Mouse (Mus musculus): ENCODE measurements around the gene Selenow. TPM values are rescaled to one million over a fixed set of nuclear protein-coding genes. Genes with fewer than 3 reads are reported as not detected.
A peak's percentile ranks its signal among the peaks of the same experiment; 100 is the strongest.

The Selenow gene
- 236 and 288 TPM in 2 replicates for polyA plus RNA-seq (2012; rRNA removed)

- under 1% methylated on average over 33 of the region's 33 CpGs for WGBS
Measured at GRCm38 (mm10) chr7:15922220-15922773, at the start of gene Selenow. Selenow (minus strand) TSS chr7:15922402.

DNA sequence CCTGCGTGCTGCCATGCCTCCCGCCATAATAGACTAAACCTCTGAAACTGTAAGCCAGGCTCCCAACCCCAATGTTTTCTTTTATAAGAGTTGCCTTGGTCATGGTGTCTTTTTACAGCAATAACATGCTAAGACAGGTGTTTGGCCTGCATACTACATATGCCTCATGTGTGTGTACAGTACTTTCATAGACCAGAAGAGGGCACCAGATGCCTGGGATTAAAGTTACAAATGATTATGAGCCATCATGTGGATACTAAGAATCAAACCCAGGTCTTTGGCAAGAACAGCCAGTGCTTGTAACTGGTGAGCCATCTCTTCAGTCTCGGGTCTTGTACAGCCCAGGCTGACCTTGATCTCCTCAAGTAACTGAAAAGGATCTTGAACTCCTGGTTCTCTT is 47.5 kb upstream of the Selenow start:
- H3K36me3 ChIP-seq (ENCODE audit: control insufficient read depth, insufficient read depth, low read length): peaks cover 4% of the 10 kb centered on the region
- no peak overlapping the region for H3K27ac ChIP-seq (ENCODE audit: insufficient read depth, low read depth, low read length)
- no peak overlapping the region for H3K4me3 ChIP-seq (ENCODE audit: insufficient read depth, low read depth, low read length)
- no peaks in the 10 kb centered on the region for H3K4me1 ChIP-seq (ENCODE audit: control insufficient read depth, insufficient read depth, low read length)
- H3K27me3 ChIP-seq (replicated peaks; ENCODE audit: control insufficient read depth, insufficient read depth, low read length): no peaks in the 10 kb centered on the region
- 79% methylated on average over 3 of the region's 3 CpGs for WGBS
- TF ChIP-seq CTCF (conservative IDR thresholded peaks at IDR 0.05; ENCODE audit: insufficient read depth, insufficient read length, low read depth, low read length) (no peak), POLR2A (IDR thresholded peaks at IDR 0.05; ENCODE audit: low read depth, low read length) (no peak)
- DNase-seq: no peak

More at GRCm38 (mm10) chr7:15922220-15922773, at the start of gene Selenow:
- Histone ChIP-seq H3K4me3 (ENCODE audit: insufficient read depth, low read depth, low read length) (peak within 1 kb of the TSS; percentile 76), H3K27me3 (replicated peaks; ENCODE audit: control insufficient read depth, insufficient read depth, low read length) (no peaks in the 10 kb centered on the region), H3K4me1 (ENCODE audit: control insufficient read depth, insufficient read depth, low read length) (peaks cover 4% of the 10 kb centered on the region; the same call in 1 of the 2 replicates), H3K36me3 (ENCODE audit: control insufficient read depth, insufficient read depth, low read length) (no peaks in the 10 kb centered on the region), H3K27ac (ENCODE audit: insufficient read depth, low read depth, low read length) (peak within 1 kb of the TSS; percentile 58)
- DNase-seq: peak; percentile 90
- no peak for TF ChIP-seq CTCF (conservative IDR thresholded peaks at IDR 0.05; ENCODE audit: insufficient read depth, insufficient read length, low read depth, low read length)
- peak; percentile 88 for TF ChIP-seq POLR2A (IDR thresholded peaks at IDR 0.05; ENCODE audit: low read depth, low read length)

DNA sequence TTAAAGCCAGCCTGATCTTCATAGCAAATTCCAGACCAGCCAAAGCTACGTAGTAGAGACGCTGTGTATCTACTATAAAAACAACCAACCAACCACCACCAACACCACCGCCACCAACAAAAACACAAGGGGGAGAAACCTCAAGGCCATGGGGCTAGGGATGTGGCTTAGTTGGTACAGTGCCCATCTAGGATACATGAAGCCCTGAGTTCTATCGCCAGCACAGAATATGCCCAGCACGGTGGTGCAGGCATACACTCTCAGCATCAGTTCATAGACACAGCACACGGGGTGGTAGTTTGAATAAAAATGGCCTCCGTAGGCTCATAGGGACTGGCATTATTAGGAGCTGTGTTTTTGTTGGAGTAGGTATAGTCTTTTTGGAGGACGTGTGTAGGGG is 46.1 kb upstream of the Selenow start:
- no peak for TF ChIP-seq CTCF (conservative IDR thresholded peaks at IDR 0.05; ENCODE audit: insufficient read depth, insufficient read length, low read depth, low read length)
- TF ChIP-seq POLR2A (IDR thresholded peaks at IDR 0.05; ENCODE audit: low read depth, low read length): no peak
- no peak for DNase-seq
- Histone ChIP-seq H3K27me3 (replicated peaks; ENCODE audit: control insufficient read depth, insufficient read depth, low read length) (no peaks in the 10 kb centered on the region), H3K4me3 (ENCODE audit: insufficient read depth, low read depth, low read length) (no peak overlapping the region), H3K36me3 (ENCODE audit: control insufficient read depth, insufficient read depth, low read length) (peaks cover 4% of the 10 kb centered on the region), H3K27ac (ENCODE audit: insufficient read depth, low read depth, low read length) (no peak overlapping the region), H3K4me1 (ENCODE audit: control insufficient read depth, insufficient read depth, low read length) (no peaks in the 10 kb centered on the region)
- WGBS: 83% methylated on average over 8 of the region's 8 CpGs

DNA sequence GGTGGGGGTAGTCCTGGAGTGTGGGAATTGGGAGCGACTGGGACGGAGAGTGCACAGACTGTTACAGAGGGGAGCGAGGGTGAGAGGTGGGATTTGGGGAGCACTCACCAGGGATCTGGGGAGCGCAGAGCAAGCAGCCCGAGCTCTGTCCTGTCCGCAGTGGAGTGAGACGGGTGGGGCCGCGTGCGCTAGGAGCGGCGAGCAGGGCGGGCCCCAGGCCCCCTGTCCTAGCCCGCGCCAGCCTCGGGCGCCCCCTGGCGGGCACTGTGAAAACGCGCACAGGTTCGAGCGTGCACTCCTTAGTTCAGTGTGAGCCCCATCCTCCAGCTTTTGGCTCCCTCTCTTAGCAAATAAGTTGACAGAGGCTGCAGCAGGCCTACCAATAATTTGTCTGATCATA is 45.1 kb upstream of the Selenow start, which contains the start of gene Ehd2:
TSS of gene Ehd2 (minus strand) at position 256 of the 400 bp plus-strand sequence.
- peak within 1 kb of the TSS; percentile 77 for H3K4me3 ChIP-seq (ENCODE audit: insufficient read depth, low read depth, low read length)
- peak; percentile 77 for DNase-seq

GRCm38 (mm10) chr7:15966489-15966888 is 44.3 kb upstream of the Selenow start:
- peaks cover 7% of the 10 kb centered on the region; the same call in 1 of the 2 replicates for H3K4me1 ChIP-seq (ENCODE audit: control insufficient read depth, insufficient read depth, low read length)
- H3K36me3 ChIP-seq (ENCODE audit: control insufficient read depth, insufficient read depth, low read length): no peaks in the 10 kb centered on the region
- H3K27me3 ChIP-seq (replicated peaks; ENCODE audit: control insufficient read depth, insufficient read depth, low read length): no peaks in the 10 kb centered on the region
- no peak for DNase-seq
- WGBS: 87% methylated on average over 3 of the region's 3 CpGs
- H3K4me3 ChIP-seq (ENCODE audit: insufficient read depth, low read depth, low read length): peak overlapping the region; percentile 77
- no peak overlapping the region for H3K27ac ChIP-seq (ENCODE audit: insufficient read depth, low read depth, low read length)
- no peak for TF ChIP-seq POLR2A (IDR thresholded peaks at IDR 0.05; ENCODE audit: low read depth, low read length)
- TF ChIP-seq CTCF (conservative IDR thresholded peaks at IDR 0.05; ENCODE audit: insufficient read depth, insufficient read length, low read depth, low read length): no peak

More for the DNA sequence above, 45.1 kb upstream of the Selenow start, which contains the start of gene Ehd2:
- WGBS: 2% methylated on average over 22 of the region's 22 CpGs
- Histone ChIP-seq H3K4me1 (ENCODE audit: control insufficient read depth, insufficient read depth, low read length) (peaks cover 3% of the 10 kb centered on the region; the same call in 1 of the 2 replicates), H3K27ac (ENCODE audit: insufficient read depth, low read depth, low read length) (peak within 1 kb of the TSS; percentile 64), H3K27me3 (replicated peaks; ENCODE audit: control insufficient read depth, insufficient read depth, low read length) (no peaks in the 10 kb centered on the region), H3K36me3 (ENCODE audit: control insufficient read depth, insufficient read depth, low read length) (peaks cover 1% of the 10 kb centered on the region)
- TF ChIP-seq CTCF (conservative IDR thresholded peaks at IDR 0.05; ENCODE audit: insufficient read depth, insufficient read length, low read depth, low read length): peak; percentile 71
- peak; percentile 49 for TF ChIP-seq POLR2A (IDR thresholded peaks at IDR 0.05; ENCODE audit: low read depth, low read length)

GRCm38 (mm10) chr7:15963798-15964652 is 41.8 kb upstream of the Selenow start:
- Histone ChIP-seq H3K36me3 (ENCODE audit: control insufficient read depth, insufficient read depth, low read length) (no peaks in the 10 kb centered on the region), H3K27me3 (replicated peaks; ENCODE audit: control insufficient read depth, insufficient read depth, low read length) (no peaks in the 10 kb centered on the region), H3K4me3 (ENCODE audit: insufficient read depth, low read depth, low read length) (no peak overlapping the region), H3K27ac (ENCODE audit: insufficient read depth, low read depth, low read length) (peak overlapping the region; percentile 17; the same call in 1 of the 2 replicates), H3K4me1 (ENCODE audit: control insufficient read depth, insufficient read depth, low read length) (peaks cover 14% of the 10 kb centered on the region)
- 53% methylated on average over 32 of the region's 32 CpGs for WGBS
- TF ChIP-seq CTCF (conservative IDR thresholded peaks at IDR 0.05; ENCODE audit: insufficient read depth, insufficient read length, low read depth, low read length): no peak
- TF ChIP-seq POLR2A (IDR thresholded peaks at IDR 0.05; ENCODE audit: low read depth, low read length): no peak
- no peak for DNase-seq

All from kidney, adult 2 months (tissue).